Mouse (Mus musculus) liver, adult 2 months (tissue): ENCODE data around the gene Tnfrsf25. TPM values are rescaled to one million over a fixed set of nuclear protein-coding genes. Genes with fewer than 3 reads are reported as not detected.

Experiments
- DNase-seq: peaks from one replicate; pipeline ENCODE4 v3.0.0-alpha.2; 2011; ENCODE audit warnings: low read depth, low spot score; ENCODE audit errors: extremely low read depth
- H3K27ac ChIP-seq: fragments of 200-500 bp; replicated peaks from 2 replicates; pipeline ENCODE4 v1.5.1; 2012; ENCODE audit warnings: low read depth, mild to moderate bottlenecking, control low read depth, inconsistent platforms, low read length; ENCODE audit not compliant: insufficient read depth
- H3K27me3 ChIP-seq: fragments of 200-500 bp; 2 replicates; pipeline ENCODE4 v1.6.1; 2012; ENCODE audit warnings: mild to moderate bottlenecking, moderate library complexity, low read length, inconsistent platforms; ENCODE audit not compliant: control insufficient read depth, insufficient read depth
- H3K36me3 ChIP-seq: fragments of 200-500 bp; 2 replicates; pipeline ENCODE4 v1.6.1; 2012; ENCODE audit warnings: low read length, inconsistent platforms; ENCODE audit not compliant: control insufficient read depth, insufficient read depth
- H3K4me1 ChIP-seq: fragments of 200-500 bp; 2 replicates; pipeline ENCODE4 v1.6.1; 2011; ENCODE audit warnings: low read length; ENCODE audit not compliant: control insufficient read depth, insufficient read depth
- H3K4me3 ChIP-seq: fragments of 200-500 bp; 2 replicates; pipeline ENCODE4 v1.5.1; 2011; ENCODE audit warnings: low read depth, mild to moderate bottlenecking, control low read depth, low read length, moderate library complexity; ENCODE audit not compliant: insufficient read depth
- H3K79me2 ChIP-seq: fragments of 200-500 bp; 2 replicates; pipeline ENCODE4 v1.6.1; 2012; ENCODE audit warnings: inconsistent platforms, mild to moderate bottlenecking, low read length, moderate library complexity; ENCODE audit not compliant: control insufficient read depth, insufficient read depth
- H3K9ac ChIP-seq: fragments of 200-500 bp; 2 replicates; pipeline ENCODE4 v1.6.1; 2012; ENCODE audit warnings: low read depth, mild to moderate bottlenecking, control low read depth, inconsistent platforms, low read length
- CTCF ChIP-seq: fragments of 200-500 bp; IDR thresholded peaks from 2 replicates; pipeline ENCODE4 v1.5.1; 2011; ENCODE audit warnings: low read depth, low read length, control low read depth
- POLR2A ChIP-seq: fragments of 200-500 bp; IDR thresholded peaks from 2 replicates; pipeline ENCODE4 v1.6.1; 2011; ENCODE audit warnings: low read length, control low read depth; ENCODE audit not compliant: insufficient read depth; ENCODE audit errors: extremely low read depth
- WGBS: fragments of 180-500 bp; shearing (Covaris S2); methylation state at CpG from one replicate; pipeline ENCODE4 v1.1.7; 2018; 5-methylcytosine and 5-hydroxymethylcytosine counted together
- polyA plus RNA-seq: library from polyadenylated mRNA; depleted of rRNA; stranded (reverse); fragments of >200 nt; gene quantifications from 2 replicates; pipeline ENCODE4 v1.2.3, GENCODE M21; 2012
- total RNA-seq: library from RNA; depleted of rRNA; stranded (reverse); fragments of >200 nt; gene quantifications from 2 replicates; pipeline ENCODE4 v1.2.3, GENCODE M21; 2014

Gene Tnfrsf25
- total and polyA plus RNA-seq, 2 experiments: 0.28 to 0.72 TPM

DNA sequence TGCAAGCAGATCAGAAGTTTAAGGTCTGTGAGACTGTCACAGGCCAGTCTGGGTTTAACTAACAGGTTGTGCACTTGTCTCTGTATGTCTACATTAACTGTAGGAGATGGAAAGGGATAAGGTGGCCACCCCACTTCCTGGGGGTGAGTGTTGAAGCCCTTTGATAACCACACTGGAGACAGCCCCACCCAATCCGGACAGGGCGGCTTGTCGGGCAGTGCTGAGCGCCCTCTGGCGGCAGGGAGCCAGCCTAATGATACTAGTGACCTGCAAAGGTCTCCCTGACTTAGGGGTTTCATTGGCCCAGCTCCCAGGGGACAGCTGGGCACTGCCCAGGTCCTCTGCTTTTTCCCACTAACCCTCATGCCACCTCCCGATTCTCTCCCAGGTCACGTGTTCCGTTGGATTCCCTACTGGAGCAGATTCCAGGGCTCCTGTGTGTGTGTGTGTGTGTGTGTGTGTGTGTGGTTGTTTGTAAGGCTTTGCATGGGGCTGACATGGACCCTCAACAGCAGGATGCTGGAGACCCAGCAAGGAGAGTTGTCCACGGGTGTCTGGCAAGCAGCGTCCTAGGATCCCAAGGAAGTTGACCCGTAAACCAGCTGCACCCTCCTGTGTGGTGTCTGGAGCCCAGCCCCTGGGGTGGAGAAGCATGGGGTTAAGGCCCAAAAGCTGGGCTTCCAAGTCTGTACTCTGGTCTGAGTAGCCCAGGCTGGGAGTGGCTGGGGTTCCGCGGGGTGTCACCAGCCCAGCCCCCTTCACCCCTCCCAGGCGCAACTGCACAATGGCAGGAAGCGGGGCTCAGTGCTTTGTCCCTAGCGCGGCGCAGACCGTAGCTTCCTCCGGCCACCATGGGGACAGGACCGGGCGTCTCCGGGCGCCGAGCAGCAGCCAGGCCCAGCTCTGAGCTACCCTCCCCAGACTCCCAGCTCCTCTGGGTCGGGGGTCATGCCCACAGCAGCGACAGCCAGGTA lies 19.5 kb upstream of the Tnfrsf25 start:
- TF ChIP-seq CTCF (peak; percentile 94), POLR2A (no peak)
- Histone ChIP-seq H3K4me3 (peak overlapping the region; percentile 63), H3K27ac (peak overlapping the region; percentile 22), H3K9ac (peak overlapping the region; percentile 64), H3K79me2 (no peaks in the 10 kb centered on the region), H3K4me1 (no peaks in the 10 kb centered on the region), H3K36me3 (no peaks in the 10 kb centered on the region), H3K27me3 (no peaks in the 10 kb centered on the region)
- peak; percentile 37 for DNase-seq
- WGBS: 45% methylated on average over 27 of the region's 27 CpGs

GRCm38 (mm10) chr4:152096927-152097326 lies 18.8 kb upstream of the Tnfrsf25 start:
- H3K4me3 ChIP-seq: peak overlapping the region; percentile 63
- no peaks in the 10 kb centered on the region for H3K4me1 ChIP-seq
- H3K79me2 ChIP-seq: no peaks in the 10 kb centered on the region
- WGBS: 79% methylated on average over 6 of the region's 6 CpGs
- no peak for TF ChIP-seq CTCF
- no peak for TF ChIP-seq POLR2A
- H3K9ac ChIP-seq: peak overlapping the region; percentile 64
- H3K27ac ChIP-seq: peak overlapping the region; percentile 22; the same call in 1 of the 2 replicates
- H3K27me3 ChIP-seq: no peaks in the 10 kb centered on the region
- no peak for DNase-seq
- no peaks in the 10 kb centered on the region for H3K36me3 ChIP-seq

- Histone ChIP-seq H3K27ac (no peak overlapping the region), H3K4me3 (no peak overlapping the region), H3K79me2 (no peaks in the 10 kb centered on the region), H3K36me3 (no peaks in the 10 kb centered on the region), H3K9ac (no peak overlapping the region), H3K4me1 (no peaks in the 10 kb centered on the region), H3K27me3 (no peaks in the 10 kb centered on the region)
- WGBS: 78% methylated on average over 11 of the region's 11 CpGs
- TF ChIP-seq POLR2A (no peak), CTCF (no peak)
- DNase-seq: no peak
Measured at GRCm38 (mm10) chr4:152097911-152098799, 17.6 kb upstream of the Tnfrsf25 start.

DNA sequence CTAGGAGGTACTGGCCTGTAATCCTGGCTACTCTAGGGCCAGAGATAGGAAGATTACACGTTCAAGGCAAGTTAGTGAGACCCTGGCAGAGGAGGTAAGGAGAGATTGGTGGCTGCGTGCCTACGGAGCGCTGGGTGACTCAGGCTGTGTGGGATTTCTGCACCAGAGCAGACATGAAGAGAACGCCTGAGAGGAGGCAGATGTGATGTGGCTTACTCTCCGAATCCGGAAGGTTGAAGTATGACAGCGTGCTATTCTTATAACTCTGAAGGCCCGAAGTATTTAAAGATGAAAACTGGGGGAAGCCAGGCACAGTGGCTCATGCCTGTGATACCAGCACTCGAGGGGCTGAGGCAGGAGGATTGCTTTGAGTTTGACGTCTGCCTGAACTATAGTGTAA lies 15.2 kb upstream of the Tnfrsf25 start:
- no peaks in the 10 kb centered on the region for H3K4me1 ChIP-seq
- H3K27ac ChIP-seq: no peak overlapping the region
- no peak for TF ChIP-seq CTCF
- TF ChIP-seq POLR2A: no peak
- no peak overlapping the region for H3K9ac ChIP-seq
- no peaks in the 10 kb centered on the region for H3K79me2 ChIP-seq
- no peak for DNase-seq
- no peaks in the 10 kb centered on the region for H3K36me3 ChIP-seq
- 75% methylated on average over 11 of the region's 11 CpGs for WGBS
- H3K4me3 ChIP-seq: no peak overlapping the region
- H3K27me3 ChIP-seq: no peaks in the 10 kb centered on the region

DNA sequence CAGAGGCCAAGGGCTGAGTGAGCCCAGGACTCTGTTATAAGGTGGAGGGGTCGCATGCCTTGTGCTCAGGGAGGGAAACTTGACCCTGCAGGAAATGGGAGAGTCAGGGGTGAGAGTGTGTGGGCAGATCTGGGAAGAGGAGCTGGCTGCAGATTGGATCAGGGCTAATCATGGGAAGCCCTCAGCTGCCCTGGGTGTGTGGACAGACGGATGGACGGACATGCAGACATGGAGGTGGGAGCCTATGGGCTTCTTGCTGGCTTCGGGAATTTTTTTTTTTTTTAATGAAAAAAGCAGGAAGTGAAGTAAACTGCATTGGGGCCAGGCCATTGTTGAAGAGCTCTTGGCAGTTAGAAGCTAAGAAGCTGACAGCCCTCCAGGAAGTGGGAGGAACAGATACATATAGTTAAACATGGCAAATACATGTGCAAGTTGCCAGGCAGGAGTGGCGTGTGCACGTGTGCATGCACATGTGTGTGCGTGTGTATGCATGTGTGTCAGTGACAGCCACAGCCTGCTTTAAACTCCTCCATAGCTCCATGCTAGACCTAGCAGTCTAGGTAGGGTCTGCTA lies 14.6 kb upstream of the Tnfrsf25 start:
- Histone ChIP-seq H3K4me1 (no peaks in the 10 kb centered on the region), H3K36me3 (no peaks in the 10 kb centered on the region), H3K27ac (no peak overlapping the region), H3K27me3 (no peaks in the 10 kb centered on the region), H3K9ac (no peak overlapping the region), H3K79me2 (no peaks in the 10 kb centered on the region), H3K4me3 (no peak overlapping the region)
- DNase-seq: no peak
- no peak for TF ChIP-seq POLR2A
- no peak for TF ChIP-seq CTCF
- WGBS: 72% methylated on average over 7 of the region's 7 CpGs
